Mouse (Mus musculus) large intestine, adult 2 months (tissue): ENCODE measurements at regions not wholly inside any gene's neighbourhood (a gene's known extent, or its start where the extent isn't known, plus 50 kb on each side); places are given as distances from the start of the nearest gene placed in this dataset.

Experiments used
- DNase-seq: peaks from one replicate; pipeline ENCODE4 v3.0.0-alpha.2; 2012; ENCODE audit warnings: low read depth, low spot score
- WGBS: fragments of 180-500 bp; shearing (Covaris S2); methylation state at CpG from one replicate; pipeline ENCODE4 v1.1.7; 2018; 5-methylcytosine and 5-hydroxymethylcytosine counted together

DNA sequence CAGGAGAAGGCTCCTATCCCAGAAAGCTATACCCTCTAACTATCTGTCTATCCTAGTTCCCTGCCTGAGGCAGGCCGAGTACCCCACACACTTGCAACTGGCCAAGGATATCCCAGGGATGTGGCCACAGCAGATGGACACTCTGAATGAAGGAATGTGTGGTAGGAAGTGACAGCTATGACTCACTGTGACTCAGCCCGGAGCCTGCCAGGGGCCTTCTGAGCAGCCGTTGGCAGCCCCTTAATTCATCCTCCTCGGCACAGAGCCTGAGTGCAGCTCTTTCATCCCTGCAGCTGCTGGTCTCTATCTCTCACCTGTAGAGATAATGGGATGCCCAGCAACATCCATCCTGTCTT lies 101.4 kb downstream of the 1810010D01Rik start:
- DNase-seq = no peak
- WGBS = 30% methylated on average over 4 of the region's 4 CpGs

DNA sequence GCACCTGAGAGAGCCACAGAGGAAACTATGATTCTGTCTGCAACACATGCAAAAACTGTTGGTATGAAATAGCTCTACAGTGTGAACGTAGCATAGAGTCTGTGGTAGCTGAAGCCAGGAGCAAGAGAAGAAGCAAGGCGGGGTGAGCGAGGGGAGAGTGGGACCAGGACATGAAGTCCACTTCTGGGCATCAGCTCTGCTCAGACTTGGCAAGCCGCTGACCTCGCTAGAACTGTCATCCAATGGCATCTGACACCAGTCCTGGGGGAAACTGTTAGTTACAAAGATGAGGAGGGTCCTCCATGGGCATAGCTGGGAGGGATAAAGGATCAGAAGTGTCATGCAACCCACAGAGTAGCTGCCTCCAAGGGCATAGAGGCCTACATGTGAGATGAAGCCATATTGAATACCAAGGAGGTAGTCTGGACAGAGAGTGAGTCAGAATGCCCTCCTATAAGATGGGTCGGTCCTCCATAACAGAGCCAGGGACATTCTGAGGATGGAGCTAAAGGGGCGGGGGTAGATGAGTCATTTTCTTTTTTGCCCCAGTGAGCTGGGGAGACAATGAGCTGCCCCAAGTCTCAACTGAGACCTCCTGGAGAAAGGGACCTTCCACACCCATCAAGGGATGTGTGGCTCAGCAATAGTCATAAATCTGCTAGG lies 102.0 kb downstream of the 1810010D01Rik start:
- DNase-seq = no peak
- 93% methylated on average over 7 of the region's 7 CpGs for WGBS

DNA sequence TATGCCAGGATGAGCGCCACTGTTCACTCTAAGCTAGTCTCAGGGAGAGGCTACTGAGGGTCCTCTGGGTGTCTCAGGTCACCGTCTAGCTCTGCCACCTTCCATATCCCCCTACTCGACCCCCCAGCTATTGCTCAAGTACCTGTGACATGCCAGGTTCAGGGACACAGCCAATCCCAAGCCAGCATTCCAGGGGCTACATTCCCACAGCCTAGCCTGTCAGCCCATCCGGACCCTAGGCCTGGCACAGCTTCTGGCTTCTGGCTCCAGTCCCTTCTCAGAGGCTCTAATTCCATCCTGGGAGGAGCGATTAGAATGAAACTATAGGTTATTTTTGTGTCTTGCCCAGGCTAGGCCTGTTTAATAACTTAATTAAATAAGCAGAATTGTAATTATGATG lies 105.2 kb downstream of the 1810010D01Rik start:
- WGBS = 72% methylated on average over 5 of the region's 5 CpGs
- DNase-seq = no peak

DNA sequence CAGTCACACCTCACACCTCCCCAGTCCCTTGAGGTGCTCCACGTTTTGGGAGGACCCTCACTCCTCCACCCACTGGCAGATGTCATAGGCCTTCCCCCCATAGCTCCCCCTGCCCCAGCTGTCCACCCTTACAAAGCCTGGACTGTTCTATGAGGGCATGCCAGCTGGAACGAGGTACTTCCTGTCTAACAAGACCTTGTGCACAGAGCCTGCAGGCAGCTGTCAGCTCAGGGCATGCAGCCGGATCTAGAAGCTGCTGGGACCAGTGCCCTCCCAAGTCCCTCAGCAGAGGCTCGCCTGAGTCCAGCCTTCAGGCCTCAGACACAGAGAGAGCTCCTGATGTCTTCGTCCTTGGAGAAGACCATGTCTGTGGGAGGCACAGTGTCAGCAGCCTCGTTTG lies 105.7 kb downstream of the 1810010D01Rik start:
- DNase-seq = no peak
- WGBS = 32% methylated on average over 6 of the region's 6 CpGs

DNA sequence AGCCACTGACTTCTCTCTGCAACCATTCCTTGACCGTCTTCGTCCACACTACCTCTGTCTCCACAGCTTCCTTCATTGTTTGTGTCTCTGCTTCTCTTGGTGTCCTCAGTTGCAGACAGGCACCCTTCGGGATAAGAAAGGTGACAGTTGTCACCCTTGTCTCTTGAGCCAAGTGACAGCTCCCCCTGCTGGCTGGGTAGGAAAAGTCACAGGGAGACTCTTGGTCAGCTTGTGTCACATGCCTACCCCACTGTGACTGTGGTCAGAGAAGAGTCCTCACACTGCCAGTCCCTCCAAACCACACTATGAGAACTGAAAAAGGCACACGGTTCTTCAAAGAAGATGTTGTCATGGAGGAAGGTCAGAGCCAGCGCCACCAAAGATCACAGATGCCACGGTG lies 109.6 kb downstream of the 1810010D01Rik start:
- 72% methylated on average over 6 of the region's 6 CpGs for WGBS
- DNase-seq = no peak

DNA sequence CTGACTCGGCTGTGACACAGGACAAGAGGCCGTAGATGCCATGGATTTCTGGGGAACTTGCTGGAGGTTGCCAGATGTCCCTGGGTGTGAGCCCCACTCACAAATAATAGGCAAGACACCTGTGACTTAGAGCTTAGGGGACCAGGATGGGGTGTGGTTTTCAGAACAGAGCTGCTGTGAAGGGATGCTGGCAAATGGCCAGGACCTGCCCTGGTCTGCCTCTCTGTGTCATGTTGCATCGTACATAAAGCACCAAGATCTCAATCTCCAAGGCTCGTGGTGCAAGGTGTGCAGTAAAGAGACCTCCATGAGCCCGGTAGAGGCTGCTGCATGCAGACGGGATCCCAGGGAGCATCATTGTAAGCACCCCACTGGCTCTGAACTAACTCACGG lies 113.8 kb downstream of the 1810010D01Rik start:
- no peak for DNase-seq
- WGBS = 45% methylated on average over 7 of the region's 7 CpGs

DNA sequence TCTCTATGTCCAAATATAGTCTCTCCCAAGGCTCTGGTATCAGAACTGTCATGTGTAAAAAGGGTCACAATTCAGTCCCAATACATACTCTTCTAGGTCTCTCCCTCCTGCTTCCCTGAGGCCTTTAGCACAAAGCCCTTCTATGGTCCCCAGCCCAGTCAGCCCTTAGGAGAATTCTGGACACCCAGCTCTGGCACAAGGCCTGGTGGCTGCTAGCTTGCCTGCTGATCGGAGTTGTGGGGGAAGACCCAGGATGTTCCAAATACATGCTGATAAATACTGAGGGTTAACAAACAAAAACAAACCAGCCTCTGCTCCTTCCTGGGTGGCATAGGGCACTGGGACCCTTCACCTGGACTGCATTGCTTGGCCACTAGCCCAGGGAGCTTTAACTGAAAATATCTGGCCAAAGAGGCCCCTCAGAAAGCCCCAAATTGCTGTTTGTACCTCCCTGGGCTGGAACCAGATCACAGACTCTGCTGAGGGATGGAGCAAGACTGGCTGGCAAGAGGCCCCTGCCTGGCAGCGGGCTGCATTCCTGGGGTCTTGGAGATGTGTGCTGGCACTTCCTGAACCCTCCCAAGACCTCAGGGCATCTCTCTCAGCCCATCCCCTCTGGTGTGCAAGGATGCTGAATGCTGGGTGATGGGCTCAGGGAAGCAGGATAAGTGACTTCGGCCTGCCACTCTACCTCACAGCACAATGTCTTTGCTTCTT lies 114.3 kb downstream of the 1810010D01Rik start:
- WGBS = 76% methylated on average over 3 of the region's 3 CpGs
- no peak for DNase-seq

DNA sequence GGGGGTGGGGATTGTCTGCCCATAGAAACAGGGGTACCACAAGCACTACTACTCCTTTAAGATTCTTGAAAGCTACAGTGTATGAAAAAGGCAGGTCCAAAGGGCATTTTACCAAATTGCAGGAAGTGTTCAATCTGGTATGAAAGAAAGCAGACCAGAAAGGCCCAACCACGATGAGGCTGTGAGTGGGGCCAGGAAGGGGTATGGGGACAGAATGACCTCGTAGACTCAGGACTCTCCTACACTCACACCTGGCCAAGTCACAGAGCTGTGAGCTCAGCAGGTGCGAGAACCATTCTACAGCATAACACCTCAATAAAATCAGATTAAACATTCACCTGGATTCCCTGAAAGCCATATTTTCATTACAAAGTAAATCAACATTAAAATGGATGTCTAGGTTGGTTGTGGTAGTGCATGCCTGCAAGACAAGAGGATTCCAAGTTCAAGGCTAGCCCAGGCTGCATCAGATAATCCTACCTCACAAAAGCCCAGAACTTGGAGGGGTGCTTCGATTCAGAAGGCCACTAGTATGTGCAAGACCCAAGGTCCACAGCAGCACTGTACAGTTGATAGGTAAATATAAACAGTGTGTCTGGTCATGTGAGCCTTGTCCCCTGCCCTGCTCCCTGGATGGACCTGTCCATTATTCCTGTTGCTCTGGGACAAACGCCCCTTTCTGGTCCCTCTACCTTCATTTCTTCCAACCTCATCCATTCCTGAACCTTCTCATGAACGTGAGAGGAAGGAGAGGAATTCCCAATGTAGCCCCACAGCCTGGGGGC lies 115.3 kb downstream of the 1810010D01Rik start:
- DNase-seq = no peak
- 42% methylated on average over 6 of the region's 6 CpGs for WGBS

DNA sequence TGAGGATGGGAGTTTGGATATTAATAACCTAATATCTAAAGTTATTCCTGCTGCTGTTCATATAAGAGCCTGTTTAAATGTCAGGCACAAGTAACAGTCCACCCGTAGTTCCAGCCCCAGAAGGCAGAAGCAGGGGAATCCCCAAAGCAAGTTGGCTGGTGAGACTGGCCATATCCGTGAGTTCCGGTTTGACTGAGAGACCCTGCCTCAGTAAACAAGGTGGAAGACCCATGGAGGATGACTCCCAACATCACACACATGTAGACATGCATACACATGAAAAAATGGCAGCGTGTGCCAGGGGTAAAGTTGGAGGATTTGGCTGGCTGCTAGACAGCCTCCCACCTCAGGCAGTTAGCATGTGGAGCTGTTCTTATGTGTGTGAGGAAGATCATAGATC lies 117.1 kb downstream of the 1810010D01Rik start:
- 55% methylated on average over 4 of the region's 4 CpGs for WGBS
- no peak for DNase-seq

DNA sequence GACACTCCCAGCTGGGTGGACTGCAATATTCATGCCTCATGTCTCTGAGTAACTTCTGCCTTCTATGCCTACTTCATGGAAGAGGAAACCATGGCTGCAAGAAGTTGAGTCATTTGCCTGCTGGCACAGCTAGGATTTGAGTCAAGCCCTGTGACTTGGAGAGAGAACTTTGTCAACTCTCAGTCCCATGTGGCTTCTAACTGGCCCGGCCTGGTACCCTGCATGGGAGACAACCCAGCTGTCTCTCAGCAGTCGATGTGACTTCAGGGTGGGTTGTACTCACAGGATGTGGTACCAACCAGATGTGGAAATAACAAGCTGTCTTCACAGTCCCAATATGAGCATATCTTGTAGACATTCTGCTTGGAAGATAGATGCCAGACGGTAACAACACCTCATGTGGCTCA lies 118.6 kb downstream of the 1810010D01Rik start:
- DNase-seq = no peak
- WGBS = 77% methylated on average over 3 of the region's 3 CpGs

DNA sequence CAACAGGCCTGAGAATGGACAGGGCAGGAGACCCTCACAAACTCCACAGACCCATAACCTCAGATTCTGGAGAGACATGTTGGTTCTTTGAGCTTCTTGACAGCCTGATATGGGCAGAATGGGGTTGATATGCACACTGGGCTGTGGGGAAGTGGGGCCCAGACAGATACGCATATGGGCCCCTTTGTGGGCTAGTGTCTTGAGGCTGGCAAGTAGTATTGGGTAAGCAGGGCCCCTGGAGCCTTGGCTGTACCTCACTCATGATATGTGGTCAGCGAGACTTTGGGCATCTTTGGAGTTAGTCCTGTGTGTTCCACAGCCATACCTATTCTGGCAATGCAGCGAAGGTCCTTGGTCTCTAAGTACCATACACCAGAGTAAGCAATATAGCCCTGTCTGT lies 119.3 kb downstream of the 1810010D01Rik start:
- 92% methylated on average over 3 of the region's 3 CpGs for WGBS
- no peak for DNase-seq

DNA sequence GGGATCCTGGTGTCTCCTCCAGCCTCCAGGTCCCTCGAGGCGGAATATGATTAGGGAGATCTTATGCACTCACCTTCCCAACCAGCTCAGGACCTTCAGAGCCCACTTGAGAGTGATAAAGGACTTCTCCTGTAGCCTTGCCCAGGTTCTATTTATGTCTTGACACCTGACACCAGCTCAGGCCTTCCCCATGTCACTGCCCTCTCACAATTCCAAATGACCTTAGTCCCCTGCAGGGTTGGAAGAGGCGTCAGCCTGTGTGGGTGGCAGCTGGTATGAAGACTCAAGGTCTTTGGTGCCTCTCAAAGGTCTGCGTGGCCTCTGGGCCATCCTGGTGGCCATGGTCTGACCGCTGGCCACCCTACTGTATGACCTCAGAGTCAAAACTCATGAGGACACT lies 120.1 kb downstream of the 1810010D01Rik start:
- 88% methylated on average over 5 of the region's 5 CpGs for WGBS
- DNase-seq = no peak

DNA sequence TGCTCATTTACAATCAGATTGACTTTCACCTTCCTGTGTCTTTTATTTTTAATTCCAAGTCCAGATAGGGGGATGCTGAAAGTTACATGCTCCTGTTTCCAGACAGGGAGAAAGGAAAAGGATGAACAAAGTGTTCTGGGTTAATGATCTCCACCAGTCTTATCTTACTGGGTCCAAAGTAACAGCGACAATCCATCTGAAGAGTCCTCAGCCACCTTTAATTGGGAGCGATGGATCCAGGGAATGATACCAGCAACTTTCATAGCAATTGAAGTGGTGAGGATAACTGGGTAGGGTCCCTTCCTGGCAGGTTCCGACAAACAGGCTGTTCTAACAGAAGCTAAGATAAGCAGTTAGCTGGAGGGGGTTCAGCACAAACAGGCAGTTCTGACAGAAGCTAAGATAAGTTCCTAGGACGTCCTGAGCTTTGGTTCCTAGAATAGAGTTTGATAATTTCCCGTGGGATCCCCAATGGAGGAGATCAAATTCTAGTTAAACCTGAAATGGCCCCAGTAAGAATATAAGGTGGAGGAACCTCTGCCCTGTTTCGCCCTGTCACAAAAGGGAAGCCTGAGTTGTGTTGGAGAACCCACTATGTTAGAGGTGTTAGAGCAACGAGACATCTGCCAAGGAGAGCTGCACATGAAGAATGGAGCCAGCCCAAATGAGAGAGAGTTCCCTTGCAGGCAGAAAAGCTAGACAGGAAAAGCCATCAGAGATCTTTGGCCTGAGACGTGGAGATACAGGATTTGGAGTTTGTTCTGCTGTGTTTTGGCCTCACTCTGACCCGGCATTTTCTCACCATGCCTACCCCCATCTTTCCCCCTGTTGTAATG lies 124.8 kb downstream of the 1810010D01Rik start:
- DNase-seq = no peak
- 59% methylated on average over 9 of the region's 9 CpGs for WGBS

DNA sequence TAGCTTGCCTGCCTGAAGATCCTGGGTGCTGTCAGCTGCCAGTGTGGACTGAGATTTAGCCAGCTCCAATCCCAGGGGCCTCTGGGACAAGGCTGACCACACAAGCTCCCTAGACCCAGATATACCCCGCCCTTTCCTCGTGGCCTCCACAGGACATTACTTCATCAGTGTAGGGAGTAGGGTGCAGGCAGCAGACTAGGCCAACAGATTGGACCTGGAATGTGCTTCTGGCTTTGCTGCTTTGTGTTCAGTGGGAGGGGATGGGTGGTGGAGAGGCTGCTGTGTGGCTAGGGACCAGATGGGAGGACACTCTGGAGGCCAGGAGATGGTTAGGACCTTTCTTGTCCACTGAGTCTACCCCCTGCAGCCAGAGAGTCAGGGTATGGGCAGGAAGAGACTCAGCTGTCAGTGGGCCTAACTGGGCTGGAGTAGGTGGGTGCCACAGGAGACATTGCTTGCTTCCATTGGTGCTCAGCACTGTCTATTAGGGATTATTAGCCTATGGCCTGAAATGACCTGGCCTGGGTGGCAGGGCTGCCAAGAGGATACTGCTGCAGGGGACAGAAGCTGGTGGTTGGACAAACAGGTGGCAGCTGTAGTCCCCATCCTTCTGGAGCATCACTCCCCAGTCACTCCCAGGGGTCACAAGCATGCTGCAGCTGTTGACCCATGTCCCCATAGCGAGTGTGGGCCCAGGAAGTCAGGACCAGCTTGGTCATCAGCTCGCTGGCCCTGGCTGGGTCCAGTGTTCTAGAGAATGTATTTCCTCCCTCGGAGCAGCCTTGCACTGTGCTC lies 132.5 kb upstream of the Ccnd1 start:
- 75% methylated on average over 5 of the region's 5 CpGs for WGBS
- DNase-seq = no peak

DNA sequence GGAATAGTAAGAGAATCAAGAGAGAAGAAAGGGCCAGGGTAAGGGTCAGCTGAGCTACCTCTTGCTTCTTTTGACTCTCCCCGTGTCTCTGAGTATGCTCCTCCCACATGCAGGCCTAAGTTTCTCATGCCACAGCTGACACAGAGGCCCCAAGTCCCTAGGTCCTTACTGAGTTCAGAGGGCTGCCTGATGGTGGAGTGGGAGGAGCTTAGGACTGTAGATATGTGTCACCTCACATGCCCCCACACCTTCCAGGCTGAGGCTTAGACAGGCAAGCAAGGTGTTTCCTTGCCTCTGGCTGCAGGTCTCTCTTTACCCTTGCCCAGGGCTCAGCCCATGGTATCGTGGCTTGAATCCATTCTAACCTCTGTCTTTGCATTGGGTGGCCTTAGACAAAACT lies 131.8 kb upstream of the Ccnd1 start:
- no peak for DNase-seq
- WGBS = 65% methylated on average over 2 of the region's 2 CpGs

DNA sequence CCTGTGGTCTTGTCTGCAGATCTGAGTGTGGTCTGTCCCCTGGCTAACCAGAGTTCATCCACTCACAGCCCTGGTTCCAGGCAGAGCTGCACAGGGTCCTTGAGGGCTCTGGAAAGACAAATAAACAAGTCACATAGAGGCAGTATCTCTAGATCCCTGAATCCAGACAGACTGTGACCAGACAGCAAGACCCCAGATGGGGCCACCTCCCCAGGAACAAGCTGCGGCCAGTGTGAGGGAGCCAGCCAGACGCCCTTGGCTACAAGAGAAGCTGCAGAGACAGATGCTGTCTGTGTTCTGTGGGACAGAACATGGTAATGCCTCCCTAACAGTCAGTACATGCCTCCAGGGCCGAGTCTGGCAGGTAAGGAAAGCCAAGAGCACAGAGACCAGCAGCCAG lies 127.6 kb upstream of the Ccnd1 start:
- 77% methylated on average over 3 of the region's 3 CpGs for WGBS

DNA sequence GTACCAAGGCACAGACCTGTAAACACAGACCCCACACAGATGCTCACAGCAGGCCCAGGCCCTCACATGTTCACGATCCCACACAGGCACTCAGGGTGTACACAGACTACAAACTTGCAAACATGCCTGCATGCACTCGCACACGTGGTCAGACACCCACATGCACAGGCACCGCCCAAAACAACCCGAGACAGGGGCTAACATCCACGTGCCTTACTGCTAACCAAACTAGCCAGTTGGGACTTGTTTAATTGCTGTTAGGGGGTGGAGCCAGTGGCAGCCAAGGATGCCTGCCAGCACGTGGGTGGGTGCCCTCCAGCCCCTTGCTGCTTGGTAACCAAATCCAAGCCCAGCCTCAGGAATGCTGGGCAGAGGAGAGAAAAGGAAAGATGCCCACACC lies 116.6 kb upstream of the Ccnd1 start:
- DNase-seq = peak; percentile 8
- WGBS = 26% methylated on average over 7 of the region's 7 CpGs

More for the DNA sequence above, 127.6 kb upstream of the Ccnd1 start:
- DNase-seq = no peak

DNA sequence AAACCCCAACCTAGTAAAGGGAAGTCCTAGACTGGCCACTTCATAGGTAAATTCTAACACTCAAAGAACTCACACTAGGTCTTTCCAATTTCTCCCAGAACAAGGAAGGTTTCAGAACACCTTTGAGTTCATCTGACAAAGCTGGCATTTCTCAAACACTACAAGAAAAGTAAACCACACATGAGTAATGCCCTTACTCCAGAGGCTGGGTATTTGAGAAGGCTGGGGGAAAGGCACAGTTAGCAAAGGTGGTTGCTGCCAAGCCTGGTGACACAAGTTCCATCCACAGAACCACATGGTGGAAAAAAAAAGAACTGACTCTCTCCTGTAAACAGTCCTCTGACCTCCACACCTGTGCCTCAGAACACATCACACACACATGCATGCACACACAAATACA lies 111.9 kb upstream of the Ccnd1 start:
- DNase-seq = no peak

DNA sequence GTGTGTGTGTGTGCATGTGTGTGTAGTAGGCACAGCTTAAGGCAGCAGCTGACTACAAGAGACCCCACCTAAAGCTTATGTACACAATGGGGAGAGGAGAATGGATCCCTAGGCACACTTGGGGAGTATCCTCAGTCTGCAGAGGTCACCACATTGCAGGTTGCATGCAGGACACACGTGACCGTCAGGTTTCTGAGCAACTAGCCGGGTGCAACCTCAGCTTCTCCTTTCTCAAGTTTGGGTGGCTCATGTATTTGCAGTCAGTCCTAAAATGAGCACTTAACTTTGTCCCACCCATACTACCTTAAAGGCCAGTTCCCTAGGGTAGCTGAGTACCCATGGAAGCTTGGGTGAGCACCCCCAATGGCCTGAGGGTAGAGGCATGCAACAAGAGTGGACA lies 111.0 kb upstream of the Ccnd1 start:
- 91% methylated on average over 3 of the region's 3 CpGs for WGBS
- DNase-seq = no peak
